Mouse (Mus musculus): ENCODE results near the gene Gm20865. TPM values are rescaled to one million over a fixed set of nuclear protein-coding genes. Genes with fewer than 3 reads are reported as not detected.
"Not testable (repeated sequence)": the region's sequence is repeated elsewhere in the genome, so short reads cannot be mapped to it uniquely, and the experiment has no call there.

Gene Gm20865
- polyA plus RNA-seq (2016; fragmentation: Nextera tagmentation; extraction: Ambion mirVana) = not detected in 2 replicates

GRCm38 (mm10) chrY:21241275-21241674, at the start of gene Gm20865:
Gene Gm20865 (plus strand): TSS chrY:21241575.
- not testable (repeated sequence) for H3K27me3 ChIP-seq; H3K4me1 ChIP-seq; ATAC-seq (ENCODE audit: low FRiP score, low read depth); H3K4me3 ChIP-seq; H3K27ac ChIP-seq (replicated peaks); H3K9ac ChIP-seq (replicated peaks); H3K36me3 ChIP-seq; H3K4me2 ChIP-seq (replicated peaks); H3K9me3 ChIP-seq
- WGBS = no CpG with 5 or more reads among the region's 3 CpGs

Other genes with a start within 250 kb of the Gm20865 start
- not detected in 2 replicates for gene Gm29866, start 247.9 kb upstream of the Gm20865 start, polyA plus RNA-seq (2016; fragmentation: Nextera tagmentation; extraction: Ambion mirVana)
- gene Gm20909, start 77.0 kb upstream of the Gm20865 start, polyA plus RNA-seq (2016; fragmentation: Nextera tagmentation; extraction: Ambion mirVana) = not detected in 2 replicates